Mouse (Mus musculus) cerebellum, adult 11-12 months (tissue): ENCODE results near the gene Iqschfp.

Experiments
- DNase-seq: peaks from one replicate; pipeline ENCODE4 v3.0.0; 2022

The Iqschfp gene

GRCm38 (mm10) chr3:68243239-68243638, 351.2 kb downstream of the Iqschfp start:
- DNase-seq: no peak

- DNase-seq: no peak
Measured at GRCm38 (mm10) chr3:68246154-68246553, 354.1 kb downstream of the Iqschfp start.

- no peak for DNase-seq
Measured at GRCm38 (mm10) chr3:68250589-68250988, 358.6 kb downstream of the Iqschfp start.

- no peak for DNase-seq
Measured at GRCm38 (mm10) chr3:68252335-68252734, 360.3 kb downstream of the Iqschfp start.

- DNase-seq: no peak
Measured at GRCm38 (mm10) chr3:68262304-68262703, 370.3 kb downstream of the Iqschfp start.

GRCm38 (mm10) chr3:68267905-68268304, 375.9 kb downstream of the Iqschfp start:
- no peak for DNase-seq

GRCm38 (mm10) chr3:68269251-68269650, 377.2 kb downstream of the Iqschfp start:
- no peak for DNase-seq

- no peak for DNase-seq
Measured at GRCm38 (mm10) chr3:68270246-68270645, 378.2 kb downstream of the Iqschfp start.

- DNase-seq: no peak
Measured at GRCm38 (mm10) chr3:68271457-68271856, 379.4 kb downstream of the Iqschfp start.

GRCm38 (mm10) chr3:68271881-68272280, 379.8 kb downstream of the Iqschfp start:
- no peak for DNase-seq

- DNase-seq: no peak
Measured at GRCm38 (mm10) chr3:68282844-68283594, 391.0 kb downstream of the Iqschfp start.

- DNase-seq: no peak
Measured at GRCm38 (mm10) chr3:68283595-68283991, 391.6 kb downstream of the Iqschfp start.

- no peak for DNase-seq
Measured at GRCm38 (mm10) chr3:68284500-68284899, 392.5 kb downstream of the Iqschfp start.

- DNase-seq: no peak
Measured at GRCm38 (mm10) chr3:68296752-68297151, 404.7 kb downstream of the Iqschfp start.

GRCm38 (mm10) chr3:68305647-68306046, 413.6 kb downstream of the Iqschfp start:
- DNase-seq: no peak

- DNase-seq: no peak
Measured at GRCm38 (mm10) chr3:68306726-68307125, 414.7 kb downstream of the Iqschfp start.

- DNase-seq: no peak
Measured at GRCm38 (mm10) chr3:68325575-68325974, 433.5 kb downstream of the Iqschfp start.

GRCm38 (mm10) chr3:68332515-68332914, 440.5 kb downstream of the Iqschfp start:
- no peak for DNase-seq

- no peak for DNase-seq
Measured at GRCm38 (mm10) chr3:68335501-68335900, 443.5 kb downstream of the Iqschfp start.

GRCm38 (mm10) chr3:68350624-68351023, 458.6 kb downstream of the Iqschfp start:
- no peak for DNase-seq

GRCm38 (mm10) chr3:68351461-68351860, 459.4 kb downstream of the Iqschfp start:
- no peak for DNase-seq

- DNase-seq: no peak
Measured at GRCm38 (mm10) chr3:68352961-68353360, 460.9 kb downstream of the Iqschfp start.

GRCm38 (mm10) chr3:68353492-68353891, 461.5 kb downstream of the Iqschfp start:
- DNase-seq: no peak

- DNase-seq: no peak
Measured at GRCm38 (mm10) chr3:68356516-68356915, 464.5 kb downstream of the Iqschfp start.

- DNase-seq: no peak
Measured at GRCm38 (mm10) chr3:68368029-68368428, 476.0 kb downstream of the Iqschfp start.
